Mouse (Mus musculus) kidney, adult 2 months (tissue): ENCODE data around the gene Gm20696.

Source experiments
- CTCF ChIP-seq: fragments of 200-500 bp; conservative IDR thresholded peaks from 2 replicates; pipeline ENCODE4 v1.5.1; 2011; ENCODE audit warnings: low read depth, mild to moderate bottlenecking, control low read depth, low read length, moderate library complexity, mixed read lengths; ENCODE audit not compliant: insufficient read depth, insufficient read length
- POLR2A ChIP-seq: fragments of 200-500 bp; IDR thresholded peaks from one replicate; pipeline ENCODE4 v1.6.1; 2011; ENCODE audit warnings: low read depth, low read length, control low read depth

DNA sequence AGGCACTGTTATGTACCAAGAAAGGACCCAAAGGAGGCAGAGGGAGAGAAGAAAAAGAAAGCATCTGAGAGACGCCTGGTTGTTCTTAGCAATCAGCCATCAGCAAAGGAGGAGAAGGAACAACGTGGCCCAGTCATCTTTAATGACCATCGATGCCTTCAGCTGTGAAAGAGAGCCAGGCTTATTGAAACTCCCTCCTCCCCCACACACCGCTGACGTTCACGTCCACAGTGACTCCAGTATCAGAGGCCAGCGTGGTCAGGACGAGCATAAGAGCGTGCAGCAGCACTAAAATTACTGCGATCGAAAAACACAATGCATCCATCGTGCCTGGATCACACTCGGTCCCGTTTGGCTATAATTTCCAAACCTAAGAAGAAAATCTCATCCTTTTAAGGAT is 367.4 kb downstream of the Gm20696 start:
- TF ChIP-seq POLR2A, result no peak
- no peak for TF ChIP-seq CTCF
